Mouse (Mus musculus) kidney, adult 9 months (tissue): ENCODE measurements around the gene Palld.

Experiments
- DNase-seq: peaks from one replicate; pipeline ENCODE4 v3.0.0; 2022

Gene Palld

DNA sequence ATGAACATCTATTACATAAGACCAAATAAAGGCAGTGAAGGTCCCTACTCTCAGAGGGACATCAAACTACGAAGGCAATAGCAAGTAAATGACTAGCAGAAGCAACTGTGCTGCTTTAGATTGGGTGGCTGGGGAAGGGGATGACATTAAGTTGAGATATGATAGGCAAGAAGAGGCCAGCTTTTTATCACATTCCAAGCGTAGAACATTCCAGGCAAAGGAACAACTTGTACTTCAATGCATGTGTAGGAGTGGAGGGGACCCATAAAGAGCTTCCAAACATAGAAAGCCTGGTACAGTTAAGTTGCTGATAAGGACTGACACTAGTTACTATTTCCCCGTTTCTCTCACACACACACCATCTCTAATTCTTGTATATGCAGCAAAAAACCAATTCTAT, 221.3 kb downstream of the Palld start:
- DNase-seq = peak; percentile 12

DNA sequence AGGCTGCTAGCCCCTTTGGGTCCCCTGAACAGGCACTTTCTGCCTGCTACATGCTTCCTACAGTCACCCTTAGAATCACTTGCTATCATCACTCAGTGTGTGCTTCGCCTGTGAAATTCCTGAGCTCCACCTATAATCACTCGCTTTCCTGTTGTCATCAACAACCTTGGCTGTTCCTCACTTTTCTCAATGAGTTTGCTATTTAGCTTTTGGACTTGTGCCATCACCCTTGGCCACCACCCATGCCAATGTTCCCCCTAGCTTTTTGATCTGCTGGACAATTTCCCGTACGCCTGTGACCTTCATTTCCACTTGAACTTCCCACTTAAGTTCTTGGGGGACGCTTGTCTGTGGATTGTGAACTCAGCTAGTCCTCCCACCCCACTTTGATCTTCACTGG, 225.3 kb downstream of the Palld start:
- DNase-seq = peak; percentile 25

DNA sequence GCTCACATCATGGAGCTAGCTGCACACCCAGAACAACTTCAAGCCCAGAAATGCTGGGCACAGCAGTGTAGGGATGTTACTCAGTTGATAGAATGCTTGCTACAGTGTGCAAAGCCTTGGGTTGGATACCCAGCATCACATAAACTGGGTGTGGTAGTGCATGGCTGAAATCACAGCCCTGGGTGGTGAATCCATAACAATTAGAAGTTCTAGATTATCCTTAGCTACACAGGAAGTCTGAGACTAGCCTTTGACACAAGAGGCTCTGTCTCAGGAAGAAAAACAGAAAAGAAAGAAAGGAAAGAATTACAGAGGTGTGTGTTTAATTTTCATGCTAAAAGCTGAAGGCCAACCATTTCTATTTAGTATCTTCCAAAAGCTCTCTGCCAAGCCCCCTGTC, 231.3 kb downstream of the Palld start:
- DNase-seq = no peak

DNA sequence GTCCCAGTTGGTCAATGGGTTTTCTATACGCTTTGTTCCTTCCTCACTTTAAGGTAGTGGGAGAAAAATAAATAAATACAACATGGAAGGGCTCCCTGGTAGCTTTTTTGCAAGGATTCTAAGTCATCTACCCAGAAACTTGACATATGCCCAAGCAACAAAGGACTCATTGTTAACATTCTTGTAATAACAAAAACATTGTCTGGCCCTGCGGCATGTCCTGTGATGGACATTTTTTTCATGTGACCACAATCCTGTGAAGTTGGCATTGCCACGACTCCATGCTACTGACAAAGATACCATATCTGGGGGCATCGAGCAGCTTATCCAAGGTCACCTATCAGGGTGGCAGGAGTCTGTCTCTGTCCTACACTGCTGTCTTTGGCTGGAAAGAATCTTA, 232.1 kb downstream of the Palld start:
- no peak for DNase-seq

DNA sequence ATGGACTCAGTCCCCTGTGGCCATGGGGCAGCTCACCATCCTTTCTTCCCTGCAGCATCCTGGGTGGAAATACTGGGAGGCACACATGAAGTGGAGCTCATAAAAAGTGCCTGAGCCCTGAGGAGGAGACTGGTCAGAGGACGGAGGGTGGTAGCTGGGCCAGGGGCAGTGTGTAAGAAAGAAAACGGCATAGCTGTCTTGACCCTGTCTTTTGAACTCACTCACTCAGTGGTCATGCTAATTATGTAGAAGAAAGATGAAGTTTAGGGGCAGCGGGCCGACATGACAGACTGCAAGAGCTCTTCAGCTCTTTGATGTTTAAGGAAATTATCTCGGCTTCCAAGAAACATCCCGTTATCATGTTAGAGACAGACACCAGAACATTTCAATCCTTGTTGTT, 235.6 kb downstream of the Palld start:
- no peak for DNase-seq

DNA sequence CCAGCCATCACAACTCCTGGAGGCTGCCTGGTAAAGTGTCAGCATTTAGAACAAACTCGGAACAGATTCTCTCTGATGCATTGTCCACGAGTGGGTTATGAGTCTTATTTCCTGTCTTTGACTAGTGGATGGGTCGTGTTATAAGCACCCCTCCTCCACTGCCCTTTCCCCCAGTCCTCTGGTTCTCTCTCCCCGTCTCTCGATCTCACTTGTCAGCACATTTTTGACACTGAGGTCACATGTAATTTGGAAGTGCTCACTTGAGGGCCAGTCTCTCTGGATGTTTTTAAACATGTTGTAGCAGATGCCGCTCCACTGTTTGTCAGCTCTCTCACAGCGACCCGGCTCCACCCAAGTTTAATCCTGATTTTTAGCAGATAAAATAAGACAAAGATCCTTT, 237.5 kb downstream of the Palld start:
- DNase-seq = peak; percentile 60

DNA sequence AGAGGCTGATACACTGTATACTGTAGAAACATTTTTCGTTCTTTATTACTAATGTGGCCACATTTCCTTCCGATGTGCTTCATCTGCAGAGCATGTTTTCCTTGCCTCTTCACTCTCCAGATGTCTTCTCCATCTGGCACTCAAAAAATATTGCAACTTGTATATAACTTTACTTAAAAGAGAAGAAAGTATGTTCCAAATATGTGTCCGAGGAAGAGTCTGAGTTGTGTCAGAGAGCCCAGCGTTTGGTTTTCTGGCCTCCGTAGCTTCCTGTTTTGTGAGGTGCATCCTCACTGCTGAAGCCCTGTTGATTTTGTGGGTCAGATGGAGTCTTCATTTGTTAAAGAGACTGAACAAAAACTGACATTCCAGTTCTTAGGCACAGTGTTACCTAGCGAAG, 238.3 kb downstream of the Palld start:
- DNase-seq = no peak

DNA sequence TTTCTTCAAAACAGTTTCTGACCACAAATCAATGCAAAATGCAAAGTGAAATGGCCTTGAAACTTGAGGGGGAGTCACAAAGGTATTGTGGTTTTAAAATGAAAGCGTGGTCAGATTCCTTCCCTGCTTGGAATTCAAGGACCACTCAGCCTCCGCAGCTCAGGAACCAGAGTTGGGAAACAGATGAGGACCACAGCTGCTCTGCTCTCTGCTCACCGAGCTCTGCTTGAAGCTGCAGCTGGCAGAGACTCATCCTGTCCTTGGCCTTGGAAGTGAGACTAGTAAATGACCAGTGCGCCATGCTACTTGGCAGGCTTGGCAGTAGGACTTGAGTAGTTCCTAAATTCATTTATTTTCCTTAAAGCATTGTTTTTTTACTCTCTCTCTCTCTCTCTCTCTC, 239.7 kb downstream of the Palld start:
- no peak for DNase-seq

DNA sequence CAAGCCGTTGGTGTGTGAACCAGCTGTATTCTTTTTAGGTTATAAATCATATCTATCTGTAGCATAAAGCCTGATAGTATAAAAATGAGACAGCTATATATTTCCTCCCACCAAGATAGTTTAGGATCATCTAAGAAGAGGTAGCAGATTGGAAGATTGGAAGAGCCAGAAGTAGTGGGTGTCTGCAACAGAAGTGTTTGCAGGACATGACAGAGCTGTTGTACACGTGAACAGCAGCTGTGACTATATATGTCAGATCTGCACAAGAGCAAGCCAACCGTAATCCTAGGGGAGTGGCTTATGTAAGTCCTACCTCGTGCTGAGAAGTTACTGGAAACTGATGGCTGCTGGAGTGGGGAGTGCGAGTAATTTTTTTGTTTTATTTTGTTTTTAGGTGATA, 240.9 kb downstream of the Palld start:
- DNase-seq = no peak

DNA sequence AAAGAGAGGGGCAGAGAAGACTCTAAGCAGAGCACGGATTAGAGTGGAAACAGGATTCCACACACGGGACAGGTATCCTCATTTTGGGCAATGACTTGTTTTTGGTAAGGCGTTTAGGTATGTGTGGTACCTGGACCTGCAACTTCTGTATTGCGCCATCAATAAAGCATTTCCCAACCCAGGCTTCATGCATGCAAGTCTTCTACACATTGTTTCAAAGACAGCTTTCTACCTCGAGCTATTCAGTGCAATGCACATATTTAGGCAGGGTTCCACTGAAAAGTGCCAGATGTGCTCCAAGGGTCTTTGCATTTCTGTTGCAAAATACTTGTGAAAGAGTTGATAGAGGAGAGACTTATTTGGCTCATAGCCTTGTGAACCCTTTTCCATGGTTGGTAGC, 241.5 kb downstream of the Palld start:
- DNase-seq = no peak

DNA sequence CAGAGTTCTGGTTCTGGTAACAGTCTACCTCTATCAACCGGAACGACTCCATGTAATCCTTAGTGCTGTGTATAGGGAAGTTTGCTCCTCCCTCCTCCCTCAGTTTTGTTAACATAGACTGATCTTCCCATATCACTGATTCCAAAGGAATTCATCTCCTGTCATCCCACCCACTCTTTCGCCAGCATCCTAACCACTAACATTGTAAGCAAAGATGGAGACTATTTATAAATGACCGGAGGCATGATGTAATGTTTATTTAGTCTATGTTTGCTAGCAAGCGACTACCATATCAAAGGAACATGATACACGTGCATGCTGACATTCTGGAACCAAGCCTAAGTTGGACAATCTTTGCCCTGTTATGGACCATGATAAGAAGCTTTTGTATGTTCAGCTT, 250.5 kb downstream of the Palld start:
- no peak for DNase-seq

DNA sequence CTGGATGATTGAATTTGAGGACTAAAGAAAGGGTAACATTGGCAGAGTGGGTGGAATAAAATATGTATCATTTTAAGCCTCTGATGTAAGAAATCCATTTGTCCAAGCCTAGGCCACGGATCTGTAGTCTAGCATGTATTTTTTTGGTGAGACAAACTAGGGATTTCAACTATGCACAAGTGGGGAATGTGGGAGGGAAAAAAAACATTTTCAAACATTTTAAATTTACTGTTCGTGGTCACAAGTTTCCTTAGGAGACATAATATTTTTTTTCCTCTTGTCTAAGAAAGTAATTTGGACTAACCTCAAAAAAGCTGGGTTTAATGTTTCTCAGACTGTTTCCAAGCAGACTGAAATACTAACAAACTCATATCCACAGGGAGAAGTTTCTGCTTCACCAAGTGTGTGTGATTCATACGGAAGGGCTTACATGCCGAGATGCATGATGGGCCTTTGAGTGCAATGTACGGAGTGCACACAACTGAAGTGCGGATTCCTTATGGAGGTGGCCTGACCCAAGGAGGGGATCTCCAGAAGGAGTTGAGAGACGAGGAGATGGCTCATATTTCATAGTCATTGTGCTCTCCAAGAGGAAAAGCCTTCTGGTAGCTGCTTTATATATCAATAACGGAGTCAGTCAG, 256.2 kb downstream of the Palld start:
- no peak for DNase-seq

DNA sequence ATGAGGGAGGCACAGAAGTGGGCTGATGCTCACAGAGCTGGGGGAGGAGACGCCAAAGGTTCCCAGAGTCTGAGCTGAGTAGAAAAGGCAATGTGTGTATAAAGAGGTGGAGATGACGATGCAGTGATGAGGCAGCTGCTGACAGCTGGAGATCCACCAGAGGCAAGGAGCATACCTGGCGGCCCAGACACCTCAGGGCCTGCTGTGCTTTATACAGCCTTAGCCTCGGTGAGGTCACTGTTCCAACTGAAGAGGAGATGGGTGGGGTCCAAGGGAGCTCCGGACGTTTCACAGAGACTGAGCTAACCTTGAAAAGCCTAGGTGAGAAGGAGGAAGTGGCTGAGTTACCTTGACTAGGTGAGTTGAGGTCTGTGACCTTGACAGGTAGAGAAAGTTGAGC, 256.8 kb downstream of the Palld start:
- no peak for DNase-seq

DNA sequence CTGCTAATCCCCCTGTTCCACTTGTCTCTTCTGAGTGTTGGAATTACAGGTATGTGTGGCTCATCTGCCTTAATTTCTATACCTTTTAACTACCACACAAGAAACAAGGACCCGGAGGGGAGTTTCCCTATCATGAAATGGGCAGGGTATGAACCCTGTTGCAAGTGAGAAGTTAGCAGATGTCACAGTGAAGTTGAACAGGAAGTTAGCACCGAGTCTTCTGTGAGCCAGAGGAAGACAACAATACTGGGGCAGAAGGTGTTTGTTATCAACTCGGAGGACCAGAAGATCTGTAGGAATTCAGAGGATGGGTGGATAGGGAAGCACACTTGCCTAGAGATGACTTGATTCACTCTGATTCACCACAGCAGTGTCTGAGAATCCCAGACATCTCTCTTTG, 259.3 kb downstream of the Palld start:
- no peak for DNase-seq

DNA sequence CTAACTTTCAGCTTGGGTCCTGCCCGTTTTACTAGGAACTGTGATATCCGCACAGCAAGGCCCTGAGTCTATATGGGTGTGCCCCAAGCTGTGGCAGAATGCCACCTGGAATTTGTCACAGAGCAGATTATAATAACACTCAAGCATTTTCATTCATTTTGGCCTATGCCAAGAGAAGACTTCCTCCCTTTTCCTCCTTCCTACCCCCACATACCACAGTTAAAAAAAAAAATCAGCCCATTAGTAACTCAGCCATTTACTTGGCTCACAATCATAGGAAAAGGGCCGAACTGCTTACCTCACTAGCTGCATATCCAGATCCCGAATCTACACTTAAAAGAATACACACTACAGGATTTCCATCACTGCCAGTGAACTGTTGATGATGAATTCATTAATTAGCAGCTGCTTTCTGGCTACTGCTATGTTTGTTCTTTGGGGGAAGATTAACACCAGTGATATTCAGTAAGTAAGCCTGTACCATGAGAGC, 260.1 kb downstream of the Palld start:
- peak; percentile 17 for DNase-seq

DNA sequence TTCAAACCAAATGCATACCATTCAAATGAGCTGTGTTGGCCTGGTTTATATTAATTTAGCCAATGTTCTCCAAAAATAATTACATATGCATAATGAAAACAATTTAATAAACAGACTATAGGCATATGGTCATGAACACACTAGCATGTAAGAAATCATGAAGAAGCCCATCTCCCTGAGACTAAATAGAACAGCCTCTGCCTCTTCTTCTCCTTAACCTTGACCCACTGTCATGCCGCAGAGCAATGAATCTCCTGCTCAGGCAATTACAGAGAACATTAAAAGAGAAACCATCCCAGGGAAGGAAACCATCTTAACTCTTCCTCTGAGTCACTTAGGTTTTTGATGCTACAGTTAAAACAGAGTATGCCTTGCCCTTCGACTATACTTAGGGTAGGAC, 262.9 kb downstream of the Palld start:
- DNase-seq = no peak

DNA sequence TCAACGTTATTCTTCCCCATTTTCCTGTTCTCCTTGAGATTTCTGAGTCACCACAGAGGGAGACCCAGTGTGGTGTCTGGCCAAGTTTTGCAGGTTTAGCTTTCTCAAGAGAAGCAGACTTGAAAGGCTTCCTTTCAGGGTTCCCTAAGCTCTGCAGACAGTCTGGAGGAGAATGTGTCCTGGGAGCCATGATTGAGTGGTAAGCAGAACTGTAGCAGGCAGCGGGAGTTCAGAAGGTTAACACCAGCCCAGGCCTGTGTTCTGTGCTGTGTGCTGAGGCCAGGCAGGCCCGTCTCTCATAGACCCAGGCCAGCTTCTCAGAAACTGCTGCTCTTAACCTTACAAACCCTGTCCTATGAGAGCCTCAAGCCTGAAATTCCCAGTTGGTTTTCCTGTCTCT, 263.5 kb downstream of the Palld start:
- DNase-seq = no peak

DNA sequence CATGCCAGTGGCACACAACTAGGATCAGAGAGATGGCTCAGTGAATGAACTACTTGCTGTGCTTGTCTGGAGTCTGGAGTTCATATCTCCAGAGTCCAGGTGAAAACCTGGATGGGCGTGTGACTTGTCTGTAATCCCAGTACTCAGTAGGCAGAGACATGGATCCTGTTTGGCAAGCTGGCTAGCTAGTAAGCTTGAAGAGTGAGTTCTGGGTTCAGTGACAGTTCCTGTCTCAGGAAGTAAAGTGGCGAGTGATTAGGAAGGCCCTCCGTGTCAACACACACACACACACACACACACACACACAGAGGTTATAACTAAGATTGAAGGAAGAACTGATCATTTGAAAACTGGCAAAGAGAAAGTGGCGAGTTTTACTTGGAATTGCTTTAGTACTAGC, 264.8 kb downstream of the Palld start:
- no peak for DNase-seq

DNA sequence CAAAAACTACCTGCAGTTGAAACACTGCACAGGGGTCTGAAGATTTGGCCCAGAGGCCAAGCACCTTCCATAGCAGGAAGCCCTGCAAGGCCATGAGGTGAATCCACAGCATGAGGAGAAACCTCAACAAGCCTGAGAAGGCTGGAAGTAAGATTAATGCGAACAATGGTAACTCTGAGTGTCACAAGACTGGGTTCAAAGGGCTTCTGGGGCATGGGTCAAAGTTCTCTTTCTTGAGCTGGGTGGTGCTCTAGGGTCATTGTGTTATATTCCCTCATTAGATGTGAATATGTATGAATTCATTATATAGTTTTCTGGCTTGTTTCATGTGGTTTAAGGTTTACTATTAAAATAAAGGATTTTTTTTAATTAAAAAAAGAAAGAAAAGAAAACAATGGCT, 267.7 kb downstream of the Palld start:
- peak; percentile 61 for DNase-seq

DNA sequence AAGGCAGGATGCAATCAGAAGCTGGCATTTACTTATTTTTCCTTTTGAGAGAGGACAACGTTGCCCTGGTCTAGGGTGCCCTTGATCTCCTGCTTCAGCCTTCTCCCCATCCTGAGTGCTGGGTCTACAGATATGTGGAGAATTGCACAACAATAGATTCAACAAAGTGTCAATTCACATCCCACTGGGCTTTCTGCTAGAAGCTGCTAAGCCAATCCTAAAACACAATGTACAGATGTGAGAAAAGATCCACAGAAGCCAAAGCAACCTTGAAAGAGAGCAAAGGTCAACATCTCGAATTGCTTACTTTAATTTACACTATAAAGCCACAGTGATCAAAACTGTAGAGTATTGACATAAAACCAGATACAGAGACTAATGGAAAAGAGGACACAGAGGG, 270.2 kb downstream of the Palld start:
- DNase-seq = no peak

DNA sequence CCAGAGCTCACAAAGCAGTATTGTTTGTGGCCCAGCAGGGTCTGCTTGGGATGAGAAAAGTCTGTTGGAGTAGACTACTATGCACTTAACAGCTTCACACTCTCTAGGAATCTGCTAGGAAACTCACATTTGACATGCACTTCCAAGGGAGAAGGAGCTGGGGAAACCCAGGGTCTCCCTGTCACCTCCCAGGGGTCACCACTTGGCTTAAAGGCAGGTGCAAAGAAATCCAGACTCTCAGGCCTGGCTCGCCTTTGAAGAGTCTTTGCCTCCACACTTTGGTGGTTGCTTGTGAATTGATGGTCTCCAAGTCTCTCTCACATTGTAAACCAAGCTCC, 272.9 kb downstream of the Palld start:
- no peak for DNase-seq

DNA sequence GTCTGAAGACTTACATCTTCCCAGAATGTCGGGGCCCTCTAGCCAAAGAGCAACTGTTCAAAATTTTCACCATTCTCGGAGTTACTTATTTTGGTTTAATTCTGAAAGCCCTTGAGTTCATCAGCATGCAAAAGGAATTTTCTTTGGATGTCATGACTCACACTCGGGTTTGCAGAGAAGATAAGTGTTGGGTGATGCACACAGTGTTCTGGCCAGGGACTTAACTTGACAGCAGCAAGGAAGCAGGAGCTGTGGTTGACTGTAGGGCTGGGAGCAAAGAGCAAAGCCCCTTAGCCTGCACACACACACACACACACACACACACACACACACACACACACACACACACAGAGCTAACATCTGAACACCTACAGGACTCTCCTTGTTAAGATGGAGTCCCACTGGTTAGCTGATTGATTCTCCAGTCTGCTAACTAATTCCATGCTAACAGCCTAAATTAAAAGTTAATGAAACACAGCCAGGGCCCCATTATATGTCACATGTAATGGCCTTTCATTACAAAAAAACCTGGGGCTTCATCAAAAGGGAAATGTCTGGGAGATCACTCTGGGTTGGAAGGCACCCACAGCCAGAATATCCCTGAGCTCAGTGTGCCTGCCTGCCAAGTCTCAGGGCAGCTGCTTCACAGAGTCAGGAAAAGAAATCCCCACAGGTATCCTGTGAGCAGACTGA, 273.4 kb downstream of the Palld start:
- no peak for DNase-seq

DNA sequence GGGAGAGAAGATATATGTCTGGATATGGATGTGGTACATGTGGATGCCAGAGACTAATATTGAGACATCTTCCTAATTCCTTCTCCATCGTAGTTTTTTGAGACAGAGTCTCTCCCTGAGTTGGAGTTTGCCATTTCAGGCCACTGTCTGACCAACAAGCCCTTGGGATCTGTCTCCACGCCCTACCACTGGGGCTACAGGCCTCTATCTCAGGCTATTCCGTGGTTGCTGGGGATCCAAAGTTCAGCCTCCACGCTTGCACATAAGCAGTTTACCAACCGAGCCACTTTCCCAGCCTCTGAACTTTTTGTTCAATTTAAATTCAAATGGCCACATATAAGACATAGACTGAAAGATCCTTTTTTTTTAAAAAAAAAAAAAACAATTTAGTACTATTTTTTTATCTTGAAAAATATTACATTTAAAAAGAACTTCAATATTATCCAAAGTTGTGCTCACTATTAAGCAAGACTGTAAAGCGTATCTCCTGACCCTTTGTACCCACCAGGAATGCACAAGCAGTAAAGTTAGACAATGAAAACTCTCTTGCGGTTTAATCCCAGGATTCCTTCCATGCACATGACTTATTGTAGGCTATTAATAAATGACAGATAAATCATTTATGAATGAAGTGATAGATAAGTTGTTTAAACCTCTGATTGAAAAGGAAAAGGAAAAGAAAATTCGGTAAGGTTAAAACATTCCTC, 276.1 kb downstream of the Palld start:
- peak; percentile 32 for DNase-seq

DNA sequence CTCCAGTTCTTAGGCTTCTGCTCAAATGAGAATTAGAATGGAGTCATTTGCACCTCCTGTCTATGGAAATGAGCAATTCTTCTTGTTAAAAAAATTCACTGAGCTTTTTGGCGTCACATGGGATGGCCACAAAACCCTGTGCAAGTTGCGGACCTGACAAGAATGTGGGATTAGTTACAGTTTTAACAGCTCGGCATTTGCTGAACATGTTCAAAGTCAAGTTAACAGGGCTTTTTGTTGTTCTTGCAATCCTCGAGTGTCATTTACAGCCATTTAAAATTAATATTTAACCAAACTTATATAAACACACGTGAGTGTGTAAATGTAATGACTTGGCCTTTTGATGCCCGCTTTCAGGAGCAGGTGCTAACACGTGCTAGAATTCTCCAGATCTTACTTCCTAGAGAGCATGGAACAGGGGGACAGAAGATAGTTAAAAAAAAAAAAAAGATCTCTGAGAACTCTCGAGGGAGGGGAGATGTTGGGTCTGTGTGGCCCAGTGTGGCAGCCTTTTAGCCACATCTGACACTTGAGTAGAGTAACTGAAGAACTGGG, 276.8 kb downstream of the Palld start:
- peak; percentile 80 for DNase-seq
